Mouse (Mus musculus) lung, postnatal 0 days (tissue): Measurements from ENCODE around the gene Sox5.

Experiments
- CTCF ChIP-seq: IDR thresholded peaks from 2 replicates; pipeline ENCODE4 v1.5.1; 2016; ENCODE audit warnings: antibody characterized with exemption, mild to moderate bottlenecking
- EP300 ChIP-seq: IDR thresholded peaks from 2 replicates; pipeline ENCODE4 v1.6.1; 2016; ENCODE audit warnings: antibody characterized with exemption, mild to moderate bottlenecking, control low read depth

- TF ChIP-seq CTCF: no peak
- TF ChIP-seq EP300: no peak
Observed at GRCm38 (mm10) chr6:144154892-144155424, 626.8 kb downstream of the Sox5 start.
